Mouse (Mus musculus) ES-E14 (cell line): ENCODE measurements around the gene Nupl2.

Source experiments
- HCFC1 ChIP-seq: IDR thresholded peaks from 2 replicates; pipeline ENCODE4 v1.6.1; 2012; ENCODE audit warnings: low read length, inconsistent platforms, borderline replicate concordance; ENCODE audit not compliant: insufficient read depth
- MAFK ChIP-seq: IDR thresholded peaks from 2 replicates; pipeline ENCODE4 v1.6.1; 2014; ENCODE audit warnings: mild to moderate bottlenecking, low read depth, low read length, inconsistent platforms; ENCODE audit not compliant: insufficient read depth
- ZC3H11A ChIP-seq: IDR thresholded peaks from 2 replicates; pipeline ENCODE4 v1.6.1; 2012; ENCODE audit warnings: low read depth, mild to moderate bottlenecking, inconsistent platforms, low read length, borderline replicate concordance
- ZNF384 ChIP-seq: IDR thresholded peaks from 2 replicates; pipeline ENCODE4 v1.6.1; 2012; ENCODE audit warnings: low read depth, low read length, inconsistent platforms

- TF ChIP-seq MAFK (no peak), ZC3H11A (no peak), ZNF384 (no peak), HCFC1 (no peak)
Observed at GRCm38 (mm10) chr5:24184011-24184410, 19.2 kb downstream of the Nupl2 start.
